Mouse (Mus musculus) bone marrow, adult 2 months (tissue): Measurements from ENCODE around the gene Tyrobp.

Source experiments
- CTCF ChIP-seq: fragments of 200-500 bp; IDR thresholded peaks from 2 replicates; pipeline ENCODE4 v1.5.1; 2011; ENCODE audit warnings: low read length, control low read depth; ENCODE audit not compliant: control insufficient read depth, insufficient read depth
- POLR2A ChIP-seq: fragments of 200-500 bp; IDR thresholded peaks from 2 replicates; pipeline ENCODE4 v1.6.1; 2011; ENCODE audit warnings: low read depth, mild to moderate bottlenecking, control low read depth, low read length, borderline replicate concordance; ENCODE audit not compliant: control insufficient read depth

DNA sequence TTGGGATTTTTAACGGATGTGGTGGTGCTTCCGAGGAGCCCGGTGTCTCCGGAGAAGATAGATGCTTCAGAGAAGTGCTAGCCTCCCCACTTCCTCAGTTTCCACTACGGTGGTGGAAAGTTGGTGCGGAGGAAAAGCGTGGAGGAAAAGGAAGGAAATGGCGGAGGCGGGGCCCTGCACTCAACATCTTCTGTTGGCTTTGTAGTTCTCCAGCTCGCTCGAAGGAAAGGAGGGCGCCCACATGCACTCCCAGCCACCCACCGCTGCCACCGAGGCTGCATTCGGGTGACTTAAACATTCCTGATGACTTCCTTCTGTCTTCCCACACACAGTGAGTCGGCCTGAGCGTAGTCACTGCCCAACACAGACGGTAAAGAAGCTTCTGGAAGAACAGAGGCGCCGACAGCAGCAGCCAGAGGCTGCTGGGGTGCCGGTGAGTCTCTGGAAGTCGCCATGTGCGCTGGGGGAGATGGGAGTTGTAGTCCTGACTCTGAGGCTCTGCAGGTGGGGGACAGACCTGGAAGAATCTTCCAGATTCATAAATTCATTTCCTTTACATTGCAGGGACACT lies 9.6 kb downstream of the Tyrobp start:
- TF ChIP-seq CTCF (no peak), POLR2A (peak; percentile 46; the same call in 1 of the 2 replicates)
